Mouse (Mus musculus) CD8-positive naive resting alpha-beta T cell, adult 2 months (primary cell): Measurements from ENCODE around the gene Ccdc58.
"Not testable (repeated sequence)": the region's sequence is repeated elsewhere in the genome, so short reads cannot be mapped to it uniquely, and the experiment has no call there.

Experiments used
- DNase-seq, 2 experiments: peaks; one replicate each; pipeline ENCODE4 v3.0.0; 2022; ENCODE audit warnings: low read depth in 2 of 2, low spot score in 2 of 2

Ccdc58 gene

GRCm38 (mm10) chr16:36071450-36072379 is at the start of gene Ccdc58, which contains the start of gene Fam162a:
Gene Ccdc58 (plus strand): TSS chr16:36071685.
Gene Fam162a (minus strand): TSS chr16:36071594.
- peak; percentile 86 to 89 for DNase-seq

DNA sequence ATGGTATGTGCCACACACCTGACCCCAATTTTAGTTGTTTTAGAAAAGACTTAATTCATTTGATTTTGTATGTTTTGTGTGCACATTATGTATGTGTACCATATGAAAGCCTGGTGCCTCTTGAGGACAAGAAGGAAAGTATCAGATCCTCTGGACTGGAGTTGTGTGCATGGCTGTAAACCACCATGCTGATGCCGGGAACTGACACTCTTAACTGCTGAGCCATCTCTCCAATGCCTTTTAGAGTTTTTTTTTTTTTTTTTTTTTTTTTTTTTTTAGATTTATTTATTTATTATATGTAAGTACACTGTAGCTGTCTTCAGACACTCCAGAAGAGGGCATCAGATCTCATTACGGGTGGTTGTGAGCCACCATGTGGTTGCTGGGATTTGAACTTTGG is 43.4 kb upstream of the Ccdc58 start:
- DNase-seq, result not testable (repeated sequence)

GRCm38 (mm10) chr16:36040640-36041624 is 30.6 kb upstream of the Ccdc58 start, which contains the start of gene Wdr5b:
Gene Wdr5b (plus strand): TSS chr16:36041190.
- peak; percentile 84 to 87 for DNase-seq

- DNase-seq, result no peak
Measured at GRCm38 (mm10) chr16:36041625-36042020, 29.9 kb upstream of the Ccdc58 start.

- no peak for DNase-seq
Measured at GRCm38 (mm10) chr16:36043073-36043472, 28.4 kb upstream of the Ccdc58 start.

DNA sequence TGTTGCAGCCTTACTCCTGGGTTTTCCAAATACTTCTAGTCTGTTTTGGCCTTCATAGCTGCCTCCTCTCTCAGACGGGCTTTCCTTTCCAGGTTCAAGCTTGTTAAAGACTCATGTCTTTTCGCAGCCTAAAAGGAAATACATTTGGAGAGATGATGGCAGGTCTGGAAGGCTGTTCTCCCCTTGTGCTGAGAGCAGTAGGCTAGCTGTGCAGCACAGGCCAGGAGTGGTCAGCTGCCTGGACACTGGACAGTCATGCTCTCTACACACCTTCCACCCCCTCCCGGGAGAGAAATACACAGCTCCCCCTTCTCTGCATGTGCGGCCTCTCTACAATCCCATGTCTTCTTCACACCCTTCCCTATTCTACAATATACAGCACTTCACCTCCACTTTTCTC is 27.5 kb upstream of the Ccdc58 start:
- no peak for DNase-seq

- DNase-seq, result no peak
Measured at GRCm38 (mm10) chr16:36047538-36047937, 23.9 kb upstream of the Ccdc58 start.

GRCm38 (mm10) chr16:36051491-36051890 is 20.0 kb upstream of the Ccdc58 start:
- DNase-seq, result no peak

DNA sequence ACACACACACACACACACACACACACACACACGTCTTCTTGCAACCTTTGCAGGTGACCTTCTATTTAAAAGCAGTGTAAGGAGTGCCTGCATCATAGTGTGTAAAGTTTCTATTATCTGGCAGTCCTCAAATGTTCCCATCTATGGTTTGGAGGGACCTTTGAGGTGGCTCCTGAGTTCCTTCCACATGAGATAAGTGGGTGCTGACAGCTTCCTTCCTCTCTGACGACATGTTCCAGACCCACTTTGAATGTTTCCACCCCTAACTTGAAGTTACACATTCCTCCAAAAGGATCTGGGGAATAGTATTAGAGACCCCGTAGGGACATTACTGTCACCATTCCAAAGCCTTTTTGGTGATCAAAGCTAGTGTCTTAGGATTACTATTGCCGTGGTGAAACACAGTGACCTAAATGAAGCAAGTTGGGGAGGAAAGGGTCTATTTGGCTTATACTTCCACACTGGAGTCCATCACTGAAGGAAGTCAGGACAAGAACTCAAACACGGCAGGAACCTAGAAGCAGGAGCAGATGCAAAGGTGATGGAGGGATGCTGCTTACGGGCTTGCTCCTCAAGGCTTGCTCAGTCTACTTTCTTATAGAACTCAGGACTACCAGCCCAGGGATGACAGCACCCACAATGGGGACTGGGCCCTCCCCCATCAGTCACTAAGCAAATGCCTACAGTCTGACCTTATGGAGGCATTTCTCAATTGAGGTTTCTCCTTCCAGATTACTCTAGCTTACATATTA is 17.8 kb upstream of the Ccdc58 start:
- DNase-seq, result no peak

- DNase-seq, result no peak
Measured at GRCm38 (mm10) chr16:36054920-36055319, 16.6 kb upstream of the Ccdc58 start.

- DNase-seq, result no peak
Measured at GRCm38 (mm10) chr16:36056416-36056815, 15.1 kb upstream of the Ccdc58 start.

GRCm38 (mm10) chr16:36057933-36058475 is 13.5 kb upstream of the Ccdc58 start:
- no peak for DNase-seq

DNA sequence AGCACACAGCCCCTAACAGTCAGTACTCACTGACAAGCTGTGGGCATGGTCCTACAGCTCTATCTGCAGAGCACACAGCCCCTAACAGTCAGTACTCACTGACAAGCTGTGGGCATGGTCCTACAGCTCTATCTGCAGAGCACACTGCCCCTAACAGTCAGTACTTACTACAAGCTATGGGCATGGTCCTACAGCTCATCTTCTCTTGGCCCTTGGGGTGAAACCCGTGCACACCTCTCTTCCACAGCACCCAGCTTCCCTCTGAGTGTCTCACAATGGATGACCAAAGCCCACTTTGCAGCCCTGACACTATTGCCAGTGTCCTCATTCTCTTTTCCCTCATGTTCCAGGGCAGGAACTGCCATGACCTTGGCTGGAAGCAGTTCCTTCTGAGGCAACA is 9.0 kb upstream of the Ccdc58 start:
- not testable (repeated sequence) for DNase-seq

- DNase-seq, result no peak
Measured at GRCm38 (mm10) chr16:36063315-36063714, 8.2 kb upstream of the Ccdc58 start.

DNA sequence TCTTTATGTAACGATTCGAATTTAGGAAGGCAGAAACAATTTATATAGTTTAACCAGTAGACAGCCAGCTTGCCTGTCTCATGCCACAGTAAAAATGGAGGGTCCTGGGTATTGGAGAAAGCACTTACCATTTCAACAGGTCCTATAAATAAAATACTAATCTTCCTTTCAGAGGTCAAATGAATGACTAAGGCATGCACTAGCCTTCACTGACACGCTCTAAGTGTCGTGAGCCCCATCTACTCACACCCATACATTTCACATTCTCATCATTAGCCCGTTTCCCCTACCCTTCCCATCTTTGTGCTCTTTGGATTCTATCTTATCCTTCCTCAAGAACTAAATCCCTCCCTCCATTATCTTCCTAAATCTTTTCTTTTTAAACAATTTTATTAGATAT is 6.6 kb upstream of the Ccdc58 start:
- no peak for DNase-seq

GRCm38 (mm10) chr16:36067694-36068093 is 3.8 kb upstream of the Ccdc58 start:
- DNase-seq, result no peak

GRCm38 (mm10) chr16:36068356-36068755 is 3.1 kb upstream of the Ccdc58 start:
- no peak for DNase-seq

DNA sequence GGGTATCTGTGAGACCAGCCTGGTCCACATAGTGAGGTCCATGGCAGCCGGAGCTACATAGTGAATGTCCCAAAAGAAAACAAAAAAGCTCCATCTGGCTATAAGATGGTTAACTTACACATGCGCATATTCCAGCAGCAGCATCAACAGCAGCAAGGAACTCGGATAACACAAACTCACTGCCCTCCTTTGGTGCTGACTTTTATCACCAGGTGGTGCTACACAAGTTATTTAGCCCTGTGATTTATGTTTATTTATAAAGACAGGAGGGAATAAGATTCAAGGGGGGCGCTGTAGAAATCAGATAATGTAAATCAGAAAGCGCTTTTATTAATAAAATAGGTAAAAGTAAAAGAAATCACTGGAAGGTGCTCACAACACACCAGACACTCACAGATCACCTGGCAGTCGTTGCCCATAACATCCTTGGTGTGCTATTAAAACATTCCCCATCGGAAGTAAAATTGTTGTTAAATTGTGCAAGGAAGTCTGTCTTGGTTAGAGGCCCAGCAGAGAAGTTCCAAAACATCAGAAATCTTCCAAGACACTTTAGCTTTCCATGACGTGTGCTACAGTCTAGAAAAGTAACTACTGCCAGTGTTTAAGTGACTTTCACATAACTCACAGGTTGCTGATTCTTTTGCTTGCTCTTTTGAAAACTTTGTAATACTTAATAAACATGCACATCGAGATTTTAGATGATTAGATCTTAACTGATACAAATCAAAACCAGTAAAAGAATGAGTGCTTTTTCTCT is 1.5 kb upstream of the Ccdc58 start:
- DNase-seq, result no peak

DNA sequence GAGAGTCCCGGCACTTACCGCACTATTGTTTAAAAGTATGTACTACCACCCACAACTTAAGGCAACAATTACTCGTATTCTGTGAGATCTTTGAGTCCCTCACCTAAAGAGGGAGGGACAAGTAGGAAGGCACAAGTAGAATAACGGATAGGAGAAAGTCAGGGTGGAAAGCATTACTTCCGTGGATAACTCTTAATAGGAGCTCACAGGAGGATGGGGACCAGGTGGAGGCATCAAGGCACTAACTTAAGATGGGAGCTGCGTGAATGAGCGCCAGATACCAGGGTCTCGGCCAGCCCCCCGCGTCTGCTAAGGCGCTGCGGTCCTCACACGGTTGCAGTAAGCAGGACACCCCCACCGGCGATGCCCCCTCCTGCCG is 425 bp upstream of the Ccdc58 start:
- no peak for DNase-seq
